Mouse (Mus musculus): ENCODE measurements around the gene Tom1l1. TPM values are rescaled to one million over a fixed set of nuclear protein-coding genes. Genes with fewer than 3 reads are reported as not detected.

Tom1l1 gene
- total RNA-seq, 1 experiment: 12.0 TPM

GRCm38 (mm10) chr11:90686287-90687025 is 1.7 kb downstream of the Tom1l1 start:
- Histone ChIP-seq H3K4me1 (ENCODE audit: control insufficient read depth in 2 of 2, insufficient read depth in 2 of 2, low read length in 2 of 2, poor library complexity in 1 of 2) (peaks cover 2 to 3% of the 10 kb centered on the region in 2 experiments; a peak in 1 of 4 replicates), H3K36me3 (ENCODE audit: control insufficient read depth, insufficient read depth, low read length, poor library complexity, severe bottlenecking) (no peaks in the 10 kb centered on the region), H3K27ac (ENCODE audit: insufficient read depth, low read depth, low read length, poor library complexity, severe bottlenecking) (no peak overlapping the region), H3K9me3 (ENCODE audit: control insufficient read depth, insufficient read depth, low read depth, low read length) (no peaks in the 10 kb centered on the region), H3K9ac (ENCODE audit: insufficient read depth, low read depth, low read length, poor library complexity, severe bottlenecking) (peak overlapping the region; percentile 83), H3K4me3 (ENCODE audit: insufficient read depth in 1 of 2, low read depth in 1 of 2, low read length in 2 of 2, poor library complexity in 1 of 2, severe bottlenecking in 1 of 2) (peak overlapping the region; percentile 85 to 90)
- TF ChIP-seq ZC3H11A (IDR thresholded peaks at IDR 0.05; ENCODE audit: borderline replicate concordance, low read depth, low read length) (no peak), HCFC1 (IDR thresholded peaks at IDR 0.05; ENCODE audit: borderline replicate concordance, insufficient read depth, low read length) (no peak), MAFK (IDR thresholded peaks at IDR 0.05; ENCODE audit: insufficient read depth, low read depth, low read length) (no peak), CHD2 (IDR thresholded peaks at IDR 0.05; ENCODE audit: low read depth, low read length) (no peak), ZNF384 (IDR thresholded peaks at IDR 0.05; ENCODE audit: low read depth, low read length) (no peak)
- no peak for DNase-seq (ENCODE audit: low read depth, low spot score)
- in situ Hi-C loops (cut with MboI; ENCODE audit: low sequenced_read_pairs in 2 of 2, unreplicated experiment in 2 of 2): no loop called here

- no peak for DNase-seq (ENCODE audit: low read depth, low spot score)
- H3K27ac ChIP-seq (ENCODE audit: insufficient read depth, low read depth, low read length, poor library complexity, severe bottlenecking): no peak overlapping the region
- no peak overlapping the region for H3K9ac ChIP-seq (ENCODE audit: insufficient read depth, low read depth, low read length, poor library complexity, severe bottlenecking)
- peaks cover 3% of the 10 kb centered on the region; the same call in 1 of the 2 replicates for H3K36me3 ChIP-seq (ENCODE audit: control insufficient read depth, insufficient read depth, low read length, poor library complexity, severe bottlenecking)
- H3K4me3 ChIP-seq (ENCODE audit: insufficient read depth in 1 of 2, low read depth in 1 of 2, low read length in 2 of 2, poor library complexity in 1 of 2, severe bottlenecking in 1 of 2): no peak overlapping the region
- TF ChIP-seq HCFC1 (IDR thresholded peaks at IDR 0.05; ENCODE audit: borderline replicate concordance, insufficient read depth, low read length) (no peak), ZC3H11A (IDR thresholded peaks at IDR 0.05; ENCODE audit: borderline replicate concordance, low read depth, low read length) (no peak), CHD2 (IDR thresholded peaks at IDR 0.05; ENCODE audit: low read depth, low read length) (no peak), ZNF384 (IDR thresholded peaks at IDR 0.05; ENCODE audit: low read depth, low read length) (no peak), MAFK (IDR thresholded peaks at IDR 0.05; ENCODE audit: insufficient read depth, low read depth, low read length) (no peak)
- no peaks in the 10 kb centered on the region for H3K9me3 ChIP-seq (ENCODE audit: control insufficient read depth, insufficient read depth, low read depth, low read length)
- peaks cover 2 to 3% of the 10 kb centered on the region in 2 experiments; a peak in 1 of 4 replicates for H3K4me1 ChIP-seq (ENCODE audit: control insufficient read depth in 2 of 2, insufficient read depth in 2 of 2, low read length in 2 of 2, poor library complexity in 1 of 2)
- in situ Hi-C loops (cut with MboI; ENCODE audit: low sequenced_read_pairs in 2 of 2, unreplicated experiment in 2 of 2): no loop called here
Observed at GRCm38 (mm10) chr11:90685196-90685595, 3.0 kb downstream of the Tom1l1 start.

- in situ Hi-C loops (cut with MboI; ENCODE audit: low sequenced_read_pairs in 2 of 2, unreplicated experiment in 2 of 2): no loop called here
Observed at GRCm38 (mm10) chr11:90684765-90685164, 3.4 kb downstream of the Tom1l1 start.

GRCm38 (mm10) chr11:90681171-90681570 is 7.0 kb downstream of the Tom1l1 start:
- in situ Hi-C loops (cut with MboI; ENCODE audit: low sequenced_read_pairs in 2 of 2, unreplicated experiment in 2 of 2): no loop called here
- Histone ChIP-seq H3K9me3 (ENCODE audit: control insufficient read depth, insufficient read depth, low read depth, low read length) (no peaks in the 10 kb centered on the region), H3K27ac (ENCODE audit: insufficient read depth, low read depth, low read length, poor library complexity, severe bottlenecking) (no peak overlapping the region), H3K4me3 (ENCODE audit: insufficient read depth in 1 of 2, low read depth in 1 of 2, low read length in 2 of 2, poor library complexity in 1 of 2, severe bottlenecking in 1 of 2) (no peak overlapping the region), H3K9ac (ENCODE audit: insufficient read depth, low read depth, low read length, poor library complexity, severe bottlenecking) (no peak overlapping the region), H3K36me3 (ENCODE audit: control insufficient read depth, insufficient read depth, low read length, poor library complexity, severe bottlenecking) (peaks cover 3% of the 10 kb centered on the region; the same call in 1 of the 2 replicates), H3K4me1 (ENCODE audit: control insufficient read depth in 2 of 2, insufficient read depth in 2 of 2, low read length in 2 of 2, poor library complexity in 1 of 2) (no peaks in the 10 kb centered on the region)
- DNase-seq (ENCODE audit: low read depth, low spot score): no peak
- TF ChIP-seq ZC3H11A (IDR thresholded peaks at IDR 0.05; ENCODE audit: borderline replicate concordance, low read depth, low read length) (no peak), CHD2 (IDR thresholded peaks at IDR 0.05; ENCODE audit: low read depth, low read length) (no peak), ZNF384 (IDR thresholded peaks at IDR 0.05; ENCODE audit: low read depth, low read length) (no peak), MAFK (IDR thresholded peaks at IDR 0.05; ENCODE audit: insufficient read depth, low read depth, low read length) (no peak), HCFC1 (IDR thresholded peaks at IDR 0.05; ENCODE audit: borderline replicate concordance, insufficient read depth, low read length) (no peak)

More at GRCm38 (mm10) chr11:90684765-90685164, 3.4 kb downstream of the Tom1l1 start:
- no peak for TF ChIP-seq ZNF384 (IDR thresholded peaks at IDR 0.05; ENCODE audit: low read depth, low read length)
- no peak for TF ChIP-seq CHD2 (IDR thresholded peaks at IDR 0.05; ENCODE audit: low read depth, low read length)
- TF ChIP-seq ZC3H11A (IDR thresholded peaks at IDR 0.05; ENCODE audit: borderline replicate concordance, low read depth, low read length): no peak
- no peak for TF ChIP-seq MAFK (IDR thresholded peaks at IDR 0.05; ENCODE audit: insufficient read depth, low read depth, low read length)
- no peak for TF ChIP-seq HCFC1 (IDR thresholded peaks at IDR 0.05; ENCODE audit: borderline replicate concordance, insufficient read depth, low read length)
- no peak overlapping the region for H3K4me3 ChIP-seq (ENCODE audit: insufficient read depth in 1 of 2, low read depth in 1 of 2, low read length in 2 of 2, poor library complexity in 1 of 2, severe bottlenecking in 1 of 2)
- peaks cover 2 to 3% of the 10 kb centered on the region in 2 experiments; a peak in 1 of 4 replicates for H3K4me1 ChIP-seq (ENCODE audit: control insufficient read depth in 2 of 2, insufficient read depth in 2 of 2, low read length in 2 of 2, poor library complexity in 1 of 2)
- H3K36me3 ChIP-seq (ENCODE audit: control insufficient read depth, insufficient read depth, low read length, poor library complexity, severe bottlenecking): peaks cover 3% of the 10 kb centered on the region; the same call in 1 of the 2 replicates
- H3K27ac ChIP-seq (ENCODE audit: insufficient read depth, low read depth, low read length, poor library complexity, severe bottlenecking): no peak overlapping the region
- no peaks in the 10 kb centered on the region for H3K9me3 ChIP-seq (ENCODE audit: control insufficient read depth, insufficient read depth, low read depth, low read length)
- no peak overlapping the region for H3K9ac ChIP-seq (ENCODE audit: insufficient read depth, low read depth, low read length, poor library complexity, severe bottlenecking)
- DNase-seq (ENCODE audit: low read depth, low spot score): no peak

All from ES-E14 (cell line).